Mouse (Mus musculus): ENCODE results near the gene Nup54. TPM values are rescaled to one million over a fixed set of nuclear protein-coding genes. Genes with fewer than 3 reads are reported as not detected.

Nup54 gene
- polyA plus RNA-seq, 1 experiment: 26.9 TPM

DNA sequence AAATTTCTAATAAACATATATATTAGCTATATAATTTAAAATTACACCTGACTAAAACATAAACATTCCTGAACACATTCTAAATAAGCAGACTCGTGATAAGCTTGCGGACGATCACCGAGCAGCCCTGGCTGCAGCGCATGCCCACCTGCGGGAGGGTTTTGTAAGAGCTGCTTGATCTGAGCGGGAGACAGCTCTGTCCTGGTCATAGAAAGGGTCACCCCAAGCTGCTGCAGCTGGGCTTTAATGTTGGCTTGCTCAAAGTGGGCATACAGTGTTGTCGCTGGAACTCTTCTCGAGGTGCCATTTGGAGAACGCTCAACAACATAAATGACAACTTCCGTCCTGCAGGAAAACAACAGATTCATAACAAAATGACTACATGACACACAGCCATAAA, 10.9 kb downstream of the Nup54 start:
- Histone ChIP-seq H3K4me3 (ENCODE audit: control insufficient read depth, insufficient read depth, low read length) (no peak overlapping the region), H3K4me1 (replicated peaks; ENCODE audit: control insufficient read depth, insufficient read depth, low read length) (no peaks in the 10 kb centered on the region), H3K36me3 (ENCODE audit: control insufficient read depth, insufficient read depth, low read length) (peaks cover 64% of the 10 kb centered on the region), H3K27me3 (ENCODE audit: control insufficient read depth, insufficient read depth, low read length) (no peaks in the 10 kb centered on the region), H3K27ac (ENCODE audit: control insufficient read depth, insufficient read depth, low read length) (no peak overlapping the region)
- no peak for TF ChIP-seq POLR2A (IDR thresholded peaks at IDR 0.05; ENCODE audit: control insufficient read depth, extremely low read depth, insufficient read depth, low read length, poor library complexity)
- no peak for TF ChIP-seq CTCF (IDR thresholded peaks at IDR 0.05; ENCODE audit: borderline replicate concordance, control insufficient read depth, extremely low read depth, insufficient read depth, low read length, poor library complexity)
- no peak for DNase-seq
- 97% methylated on average over 11 of the region's 11 CpGs for WGBS

DNA sequence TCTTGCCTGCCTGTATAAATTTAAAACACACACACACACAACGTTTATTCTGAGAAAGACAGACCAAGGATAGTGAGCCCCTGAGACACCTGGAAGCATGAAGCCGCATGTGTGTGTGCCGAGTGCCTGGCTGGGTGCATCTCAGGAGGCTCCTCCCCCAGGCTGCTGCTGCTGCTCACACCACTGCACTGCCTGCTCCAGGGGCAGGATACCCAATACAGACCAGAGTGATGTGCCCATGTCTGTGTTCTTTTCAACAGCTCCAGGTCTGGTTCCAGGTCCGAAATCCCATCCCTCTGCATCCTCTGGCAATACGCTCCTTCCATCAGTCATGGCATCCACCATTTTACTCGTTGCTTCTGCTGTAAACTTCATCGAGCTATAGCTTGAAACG, 21.0 kb downstream of the Nup54 start:
- Histone ChIP-seq H3K27me3 (ENCODE audit: control insufficient read depth, insufficient read depth, low read length) (no peaks in the 10 kb centered on the region), H3K4me1 (replicated peaks; ENCODE audit: control insufficient read depth, insufficient read depth, low read length) (no peaks in the 10 kb centered on the region), H3K36me3 (ENCODE audit: control insufficient read depth, insufficient read depth, low read length) (peaks cover 26% of the 10 kb centered on the region), H3K27ac (ENCODE audit: control insufficient read depth, insufficient read depth, low read length) (no peak overlapping the region), H3K4me3 (ENCODE audit: control insufficient read depth, insufficient read depth, low read length) (no peak overlapping the region)
- no peak for TF ChIP-seq CTCF (IDR thresholded peaks at IDR 0.05; ENCODE audit: borderline replicate concordance, control insufficient read depth, extremely low read depth, insufficient read depth, low read length, poor library complexity)
- no peak for TF ChIP-seq POLR2A (IDR thresholded peaks at IDR 0.05; ENCODE audit: control insufficient read depth, extremely low read depth, insufficient read depth, low read length, poor library complexity)
- no peak for DNase-seq
- 92% methylated on average over 8 of the region's 8 CpGs for WGBS

DNA sequence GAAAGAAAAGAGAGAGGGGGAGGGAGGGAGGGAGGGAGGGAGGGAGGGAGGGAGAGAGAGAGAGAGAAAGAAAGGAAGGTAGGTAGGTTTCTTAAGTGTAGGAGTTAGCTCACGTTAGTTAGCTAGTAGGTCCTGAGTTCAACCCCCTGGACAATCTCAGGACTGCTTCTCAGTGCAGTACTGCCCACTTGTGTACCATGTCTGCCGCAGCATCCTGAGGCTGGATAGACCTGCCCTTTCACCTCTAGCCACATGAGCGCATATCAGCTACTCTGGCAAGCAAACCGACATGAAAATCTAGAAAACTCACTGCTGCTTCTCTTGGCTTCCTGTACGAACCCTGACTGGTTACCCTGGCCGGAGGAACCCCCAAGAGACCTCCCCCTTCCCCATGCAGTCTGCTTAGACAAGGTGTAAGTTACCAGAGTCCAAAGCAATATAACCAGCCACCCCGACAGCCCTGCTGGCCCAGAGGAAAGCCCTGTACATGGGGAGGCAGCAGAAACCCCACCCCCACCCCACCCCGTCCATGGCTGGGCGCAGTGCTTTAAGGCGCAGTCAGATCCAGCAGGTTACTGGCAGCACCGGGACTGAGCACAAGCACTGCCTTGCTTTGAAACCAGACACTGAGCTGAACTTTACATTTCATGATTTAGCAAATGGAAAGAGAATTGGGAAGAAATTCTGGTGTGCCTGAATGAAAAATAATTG, 21.6 kb downstream of the Nup54 start:
- WGBS: 91% methylated on average over 11 of the region's 11 CpGs
- Histone ChIP-seq H3K36me3 (ENCODE audit: control insufficient read depth, insufficient read depth, low read length) (peaks cover 21% of the 10 kb centered on the region), H3K4me3 (ENCODE audit: control insufficient read depth, insufficient read depth, low read length) (no peak overlapping the region), H3K27me3 (ENCODE audit: control insufficient read depth, insufficient read depth, low read length) (no peaks in the 10 kb centered on the region), H3K4me1 (replicated peaks; ENCODE audit: control insufficient read depth, insufficient read depth, low read length) (no peaks in the 10 kb centered on the region), H3K27ac (ENCODE audit: control insufficient read depth, insufficient read depth, low read length) (no peak overlapping the region)
- DNase-seq: no peak
- TF ChIP-seq CTCF (IDR thresholded peaks at IDR 0.05; ENCODE audit: borderline replicate concordance, control insufficient read depth, extremely low read depth, insufficient read depth, low read length, poor library complexity) (no peak), POLR2A (IDR thresholded peaks at IDR 0.05; ENCODE audit: control insufficient read depth, extremely low read depth, insufficient read depth, low read length, poor library complexity) (no peak)

DNA sequence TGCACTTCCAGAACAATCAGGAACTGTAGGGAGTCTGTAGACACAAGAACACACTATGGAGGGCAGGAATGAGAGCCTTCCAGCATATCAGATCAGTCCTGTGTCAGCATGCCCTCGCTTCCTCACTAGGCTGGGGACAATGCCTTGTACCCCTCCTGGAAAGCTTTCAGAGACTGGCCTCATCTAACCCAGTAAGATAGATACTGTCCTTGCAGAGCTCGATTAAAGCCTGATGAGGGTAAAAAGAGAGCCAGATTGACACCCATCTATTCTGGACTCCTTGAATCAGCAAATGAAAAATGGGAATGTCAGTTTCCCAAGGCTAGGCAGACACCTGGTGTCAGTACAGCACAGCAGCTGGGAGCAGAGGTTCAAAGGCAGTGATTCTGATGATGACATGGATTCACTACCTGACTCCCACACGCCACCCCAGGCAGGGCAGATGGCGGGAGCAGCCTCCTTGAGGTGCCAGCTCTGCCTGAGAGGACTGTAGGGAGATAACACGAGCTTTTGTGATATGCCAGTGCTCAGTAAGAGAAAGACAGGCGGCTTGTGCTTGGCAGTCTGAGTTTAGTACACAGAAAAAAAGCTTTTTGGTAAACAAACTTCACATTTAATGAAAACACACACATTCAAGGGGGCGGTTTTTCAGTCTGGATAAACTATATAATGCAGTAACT, 23.4 kb downstream of the Nup54 start:
- Histone ChIP-seq H3K4me1 (replicated peaks; ENCODE audit: control insufficient read depth, insufficient read depth, low read length) (no peaks in the 10 kb centered on the region), H3K27ac (ENCODE audit: control insufficient read depth, insufficient read depth, low read length) (no peak overlapping the region), H3K4me3 (ENCODE audit: control insufficient read depth, insufficient read depth, low read length) (no peak overlapping the region), H3K27me3 (ENCODE audit: control insufficient read depth, insufficient read depth, low read length) (no peaks in the 10 kb centered on the region), H3K36me3 (ENCODE audit: control insufficient read depth, insufficient read depth, low read length) (peaks cover 5% of the 10 kb centered on the region)
- DNase-seq: no peak
- WGBS: 83% methylated on average over 7 of the region's 7 CpGs
- TF ChIP-seq CTCF (IDR thresholded peaks at IDR 0.05; ENCODE audit: borderline replicate concordance, control insufficient read depth, extremely low read depth, insufficient read depth, low read length, poor library complexity): no peak
- TF ChIP-seq POLR2A (IDR thresholded peaks at IDR 0.05; ENCODE audit: control insufficient read depth, extremely low read depth, insufficient read depth, low read length, poor library complexity): no peak

DNA sequence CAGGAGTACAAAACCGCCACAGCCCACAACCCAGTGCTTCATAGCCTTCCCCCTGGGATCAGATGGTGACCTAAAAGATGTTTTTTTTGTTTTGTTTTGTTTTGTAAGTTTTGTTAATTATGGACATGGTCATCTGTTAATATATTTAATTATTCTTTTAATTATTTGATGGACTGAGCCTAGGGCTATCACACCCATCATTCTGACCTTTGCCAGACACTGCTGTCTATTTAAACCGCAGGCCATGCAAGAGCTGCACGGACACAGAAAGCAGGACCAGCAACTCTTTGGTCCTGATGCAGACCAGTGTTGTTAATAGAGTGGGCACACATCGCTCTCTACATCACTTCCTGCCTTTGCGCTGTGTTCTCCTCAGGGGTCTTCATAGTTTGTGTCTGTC, 24.5 kb downstream of the Nup54 start:
- Histone ChIP-seq H3K4me3 (ENCODE audit: control insufficient read depth, insufficient read depth, low read length) (no peak overlapping the region), H3K36me3 (ENCODE audit: control insufficient read depth, insufficient read depth, low read length) (no peaks in the 10 kb centered on the region; the same call in 1 of the 2 replicates), H3K27me3 (ENCODE audit: control insufficient read depth, insufficient read depth, low read length) (no peaks in the 10 kb centered on the region), H3K4me1 (replicated peaks; ENCODE audit: control insufficient read depth, insufficient read depth, low read length) (no peaks in the 10 kb centered on the region), H3K27ac (ENCODE audit: control insufficient read depth, insufficient read depth, low read length) (no peak overlapping the region)
- WGBS: 98% methylated on average over 5 of the region's 5 CpGs
- no peak for DNase-seq
- no peak for TF ChIP-seq POLR2A (IDR thresholded peaks at IDR 0.05; ENCODE audit: control insufficient read depth, extremely low read depth, insufficient read depth, low read length, poor library complexity)

DNA sequence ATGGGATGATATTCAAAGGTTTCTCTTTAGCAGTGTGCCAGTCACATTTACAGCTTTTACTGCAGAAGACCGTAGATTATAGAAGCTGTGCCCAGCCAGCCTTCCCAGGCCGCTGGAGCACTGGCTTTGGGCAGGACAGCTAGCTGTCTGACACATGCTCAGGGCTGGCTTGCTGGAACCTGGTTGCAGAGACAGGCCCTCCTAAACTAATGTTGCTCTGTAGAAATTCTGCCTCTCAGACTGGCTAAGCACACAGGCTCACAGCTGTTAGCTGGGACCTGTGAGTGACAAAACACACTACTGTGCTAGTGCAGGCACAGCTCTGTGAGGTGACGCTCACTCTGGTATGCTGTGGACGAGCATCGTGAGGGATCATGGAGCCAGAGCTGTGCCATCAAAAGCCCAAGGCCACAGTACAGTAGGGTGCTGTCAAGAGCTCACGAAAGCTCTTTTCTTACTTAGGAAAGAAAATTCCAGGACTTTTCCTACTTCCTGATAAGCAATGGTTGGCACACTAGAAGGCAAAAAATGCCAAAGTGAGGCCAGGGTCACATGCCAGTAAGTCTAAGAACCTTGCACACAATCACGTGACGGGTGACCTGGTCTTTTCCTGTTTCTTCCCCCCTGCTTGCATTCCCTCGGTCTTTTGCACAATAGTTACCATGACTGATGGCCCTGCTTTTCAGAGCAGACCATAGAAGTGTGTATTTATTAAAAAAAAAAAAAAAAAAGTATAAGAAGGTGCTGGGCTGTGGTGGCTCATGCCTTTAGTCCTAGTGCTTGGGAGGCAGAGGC, 25.5 kb downstream of the Nup54 start:
- H3K27ac ChIP-seq (ENCODE audit: control insufficient read depth, insufficient read depth, low read length): no peak overlapping the region
- WGBS: 89% methylated on average over 9 of the region's 9 CpGs

More for the DNA sequence above, 25.5 kb downstream of the Nup54 start:
- DNase-seq: no peak
- TF ChIP-seq CTCF (IDR thresholded peaks at IDR 0.05; ENCODE audit: borderline replicate concordance, control insufficient read depth, extremely low read depth, insufficient read depth, low read length, poor library complexity): no peak
- TF ChIP-seq POLR2A (IDR thresholded peaks at IDR 0.05; ENCODE audit: control insufficient read depth, extremely low read depth, insufficient read depth, low read length, poor library complexity): no peak
- no peaks in the 10 kb centered on the region; the same call in 1 of the 2 replicates for H3K36me3 ChIP-seq (ENCODE audit: control insufficient read depth, insufficient read depth, low read length)
- no peaks in the 10 kb centered on the region for H3K4me1 ChIP-seq (replicated peaks; ENCODE audit: control insufficient read depth, insufficient read depth, low read length)
- H3K27me3 ChIP-seq (ENCODE audit: control insufficient read depth, insufficient read depth, low read length): no peaks in the 10 kb centered on the region
- H3K4me3 ChIP-seq (ENCODE audit: control insufficient read depth, insufficient read depth, low read length): no peak overlapping the region

All from thymus, adult 2 months (tissue).